Mouse (Mus musculus) urinary bladder, postnatal 36 days (tissue): ENCODE data around the gene Crybg2.

ENCODE experiments used
- DNase-seq, 2 experiments: peaks; one replicate each; pipeline ENCODE4 v3.0.0; 2022; ENCODE audit warnings: low spot score in 2 of 2, mixed read lengths in 1 of 2

Gene Crybg2

GRCm38 (mm10) chr4:134120192-134120805, 59.7 kb downstream of the Crybg2 start:
- no peak for DNase-seq

DNA sequence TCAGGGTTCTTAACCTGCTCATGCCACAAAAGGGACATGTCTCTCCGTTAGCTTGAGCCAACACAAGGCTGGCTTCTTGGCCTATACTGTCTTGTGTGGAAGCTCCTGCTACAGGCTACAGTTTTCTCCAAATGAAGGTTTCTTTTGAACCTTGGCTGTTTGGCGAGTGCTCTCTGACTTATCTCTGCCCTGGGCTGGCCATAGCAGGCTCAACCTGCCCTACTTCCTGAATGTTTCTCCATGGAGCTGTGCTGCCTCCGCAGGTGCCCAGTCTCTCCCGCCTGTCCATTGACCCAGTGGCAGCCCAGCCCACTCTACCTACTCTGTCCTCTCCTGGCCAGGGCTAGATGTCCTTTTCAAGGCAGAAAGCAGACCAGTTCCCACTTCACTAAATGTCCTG, 60.3 kb downstream of the Crybg2 start:
- DNase-seq, result no peak

DNA sequence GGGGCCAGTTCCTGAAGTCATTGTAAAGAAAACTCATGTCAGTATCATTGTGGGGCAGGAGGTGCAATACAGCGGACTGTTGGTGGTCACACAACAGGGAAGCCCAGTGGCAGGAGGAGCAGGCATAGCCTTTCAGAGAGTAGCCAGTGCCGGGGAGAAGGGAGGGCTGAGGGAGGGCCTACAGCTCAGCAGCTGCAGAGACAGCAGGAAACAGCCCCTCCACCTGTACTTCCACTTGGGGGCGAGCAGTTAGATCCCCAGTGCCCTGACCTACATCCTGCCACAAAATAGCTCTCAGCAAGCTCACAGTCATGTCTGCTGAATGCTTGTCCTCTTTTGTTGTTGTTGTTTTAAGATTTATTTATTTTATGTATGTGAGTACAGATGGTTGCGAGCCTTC, 61.0 kb downstream of the Crybg2 start:
- DNase-seq, result no peak

DNA sequence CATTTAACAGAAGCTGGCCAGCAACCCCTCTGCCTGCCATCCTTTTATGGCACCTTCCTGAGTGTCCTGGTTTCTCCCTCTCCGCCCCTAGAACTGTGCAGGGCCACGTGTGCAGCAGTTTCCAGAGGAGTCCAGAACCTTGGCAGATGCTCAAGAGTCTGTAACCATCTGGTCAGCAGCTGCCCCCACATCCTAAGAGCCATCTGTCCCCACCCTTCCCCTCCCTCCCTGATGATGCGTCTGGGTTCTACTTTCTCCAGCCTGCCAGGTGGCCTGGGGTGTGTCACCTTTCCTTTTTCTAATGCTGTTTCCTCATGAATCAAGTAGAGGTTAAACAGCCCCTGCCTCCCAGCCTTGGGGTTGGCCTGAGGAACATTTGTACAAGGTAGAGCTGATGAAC, 61.7 kb downstream of the Crybg2 start:
- no peak for DNase-seq

GRCm38 (mm10) chr4:134123147-134123546, 62.5 kb downstream of the Crybg2 start:
- no peak for DNase-seq

- no peak for DNase-seq
These were observed 63.3 kb downstream of the Crybg2 start for GRCm38 (mm10) chr4:134123680-134124551.

DNA sequence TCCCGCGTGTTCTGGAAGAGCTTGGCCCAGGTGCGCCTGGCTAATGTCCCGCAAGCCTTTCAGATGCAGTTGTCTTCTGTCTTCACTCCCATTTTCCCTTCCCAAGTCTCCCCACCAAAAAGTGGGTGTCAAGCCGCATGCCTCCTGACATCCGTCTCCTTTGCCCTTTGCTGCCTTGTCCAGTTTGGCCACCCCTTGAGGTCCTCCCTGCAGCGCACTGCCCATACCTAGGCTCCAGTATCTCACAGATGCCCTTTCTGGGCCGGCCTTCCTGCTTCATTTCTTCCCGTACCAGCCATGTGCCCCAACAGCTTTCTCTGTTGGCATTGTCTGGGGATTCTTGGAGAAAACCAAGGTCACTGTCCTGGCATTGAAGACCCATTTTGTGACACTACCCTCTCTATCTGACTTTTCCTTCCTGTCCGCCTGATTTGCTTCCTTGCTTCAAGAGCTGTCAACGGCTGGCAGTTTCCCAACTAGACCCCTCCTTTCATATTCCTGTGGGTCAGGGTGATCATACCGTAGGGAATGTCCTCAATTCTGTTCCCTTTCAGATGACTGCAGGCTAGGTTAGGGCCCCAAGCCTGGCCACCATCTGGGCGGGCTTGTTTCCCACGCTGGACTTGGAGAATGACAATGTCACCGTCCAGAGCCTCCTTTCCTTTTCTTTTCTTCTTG, 64.9 kb downstream of the Crybg2 start:
- DNase-seq, result no peak

DNA sequence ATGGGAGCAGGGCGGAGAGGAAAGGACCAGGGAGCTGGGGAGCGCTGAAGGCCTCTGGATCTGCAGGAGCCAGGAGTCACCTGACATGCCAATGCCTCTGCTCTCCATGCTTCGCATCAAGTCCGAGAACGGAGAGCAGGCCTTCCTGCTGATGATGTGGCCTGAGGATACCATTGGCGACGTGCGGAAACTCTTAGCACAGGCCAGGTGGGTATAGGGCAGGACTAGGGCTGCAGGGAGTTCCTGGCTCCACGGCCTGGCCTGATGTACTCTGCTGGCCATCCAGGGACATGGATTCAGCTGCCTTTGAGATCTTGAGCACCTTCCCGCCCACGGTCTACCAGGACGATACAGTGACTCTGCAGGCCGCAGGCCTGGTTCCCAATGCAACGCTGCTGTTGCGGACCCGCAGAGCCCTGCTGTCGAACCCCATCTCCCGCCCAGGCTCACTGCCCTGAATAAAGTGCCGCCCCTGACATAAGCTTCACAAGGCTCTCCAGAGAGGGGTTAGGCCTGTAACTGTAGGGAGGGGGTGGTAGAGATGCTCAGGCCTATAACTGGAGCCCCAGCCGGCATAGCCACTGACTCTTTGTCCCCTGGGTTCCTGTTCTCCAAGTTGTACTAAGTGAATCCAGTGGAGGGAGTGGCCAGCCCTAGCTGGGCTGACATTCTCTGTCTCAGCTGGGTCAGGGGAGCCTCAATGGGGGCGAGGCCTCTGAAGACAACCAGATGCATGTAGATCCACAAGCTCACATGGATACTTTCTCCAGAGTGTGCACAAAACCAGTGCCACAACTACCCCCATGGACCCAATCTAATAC, 65.9 kb downstream of the Crybg2 start:
- no peak for DNase-seq

- no peak for DNase-seq
These were observed 66.5 kb downstream of the Crybg2 start for GRCm38 (mm10) chr4:134127121-134127455.

- DNase-seq, result no peak
These were observed 67.2 kb downstream of the Crybg2 start for GRCm38 (mm10) chr4:134127793-134128192.

GRCm38 (mm10) chr4:134128221-134128982, 67.8 kb downstream of the Crybg2 start, which contains the start of gene Sh3bgrl3:
Gene Sh3bgrl3 (minus strand): TSS chr4:134128789.
- DNase-seq, result peak; percentile 79 to 87

- peak in 1 of 2 experiments; percentile 57 for DNase-seq
These were observed 68.4 kb downstream of the Crybg2 start for GRCm38 (mm10) chr4:134128983-134129362.

DNA sequence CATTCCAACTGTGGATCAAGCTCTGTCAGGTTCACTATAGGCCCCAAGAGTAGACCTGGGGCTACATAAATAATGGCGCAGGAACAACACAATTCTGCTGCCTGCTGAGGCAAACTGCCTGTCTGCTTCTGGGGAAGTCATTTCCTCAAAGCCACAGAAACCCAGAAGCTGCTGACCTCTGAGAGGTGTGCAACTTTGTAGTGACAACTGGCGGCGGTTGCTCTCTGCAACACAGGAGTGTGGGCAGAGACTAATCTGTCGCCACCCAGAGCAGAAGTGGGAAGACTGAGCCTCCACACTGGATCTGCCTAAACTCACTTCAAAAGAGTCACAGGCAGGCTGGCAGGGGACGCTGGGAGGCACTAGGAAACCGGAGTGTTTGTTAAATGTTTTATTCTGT, 68.9 kb downstream of the Crybg2 start:
- no peak for DNase-seq

- DNase-seq, result no peak
These were observed 71.5 kb downstream of the Crybg2 start for GRCm38 (mm10) chr4:134132117-134132516.

DNA sequence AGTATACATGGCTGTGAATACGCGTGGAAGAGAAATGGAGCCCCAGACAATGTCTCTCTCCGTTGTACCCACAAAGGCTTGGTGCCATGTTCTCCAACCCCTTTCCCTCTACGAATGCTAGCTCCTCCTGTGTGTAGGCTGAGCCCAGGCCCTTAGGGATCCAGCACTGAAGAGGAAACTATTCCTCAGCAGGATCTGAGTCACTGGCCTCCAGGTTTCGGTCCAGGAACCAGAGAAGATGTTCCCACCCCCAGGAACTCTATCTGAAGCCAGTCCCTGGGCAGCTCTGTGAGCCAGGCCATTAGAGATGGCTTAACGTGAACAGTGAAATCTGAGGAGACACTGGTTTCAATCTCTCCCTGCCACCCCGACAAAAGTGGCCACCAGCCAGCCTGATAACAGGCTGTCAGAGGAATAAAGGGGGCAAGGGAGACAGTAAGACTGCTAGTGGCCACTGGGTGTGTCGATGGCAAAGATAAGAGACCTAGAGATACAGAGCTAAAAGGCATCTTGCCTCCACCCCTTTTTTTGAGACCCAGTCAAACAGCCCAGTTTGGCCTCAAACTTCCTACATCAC, 72.0 kb downstream of the Crybg2 start:
- DNase-seq, result no peak

DNA sequence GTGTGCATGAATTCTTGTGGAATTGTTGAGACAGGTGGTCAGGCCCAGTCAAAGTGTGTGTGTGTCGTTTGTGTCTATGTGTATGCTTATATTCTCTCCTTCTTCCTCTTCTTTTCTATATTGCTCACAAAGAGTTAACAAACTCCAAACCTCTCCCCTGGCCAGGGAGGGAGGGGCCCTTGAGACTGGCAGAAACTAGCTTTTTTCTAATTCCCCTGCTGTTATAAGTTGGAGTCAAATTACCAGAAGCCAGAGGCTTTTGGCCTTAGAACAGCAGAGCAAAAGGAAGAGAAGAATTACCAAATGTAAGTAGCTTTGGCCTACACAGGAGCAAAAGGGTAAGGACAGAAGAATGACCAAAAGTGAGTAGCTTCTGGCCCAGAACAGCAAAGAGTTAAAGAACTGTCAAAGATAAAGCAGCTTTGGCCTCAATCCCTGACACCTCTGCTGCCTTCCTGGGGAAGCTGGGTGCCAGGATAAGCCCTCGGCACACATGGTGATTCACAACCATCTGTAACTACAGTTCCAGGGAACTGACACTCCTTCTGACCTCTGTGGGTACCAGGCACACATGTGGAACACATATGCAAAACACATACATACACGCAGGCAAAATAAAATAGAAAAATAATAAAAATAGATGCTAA, 75.8 kb downstream of the Crybg2 start:
- DNase-seq, result no peak

DNA sequence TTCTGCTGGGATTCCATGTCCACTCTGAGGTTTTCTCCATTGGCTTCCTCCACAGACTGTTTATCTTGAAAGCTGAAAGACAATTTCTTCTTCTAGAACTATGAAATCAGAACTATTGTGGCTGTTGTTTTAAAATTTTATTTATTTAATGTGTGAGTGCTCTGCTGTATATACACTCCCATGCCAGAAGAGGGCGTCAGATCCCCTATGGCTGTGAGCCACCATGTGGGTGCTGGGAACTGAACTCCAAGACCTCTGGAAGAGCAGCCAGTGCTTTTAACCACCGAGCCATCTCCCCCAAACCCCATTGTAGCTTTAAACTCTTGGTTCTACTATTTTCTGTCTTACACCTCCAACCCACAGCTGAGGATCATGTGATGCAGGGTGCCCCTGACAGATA, 78.2 kb downstream of the Crybg2 start:
- DNase-seq, result no peak
